Mouse (Mus musculus) midbrain, embryonic 14.5 days (tissue): ENCODE results near the gene Tesc. TPM values are rescaled to one million over a fixed set of nuclear protein-coding genes. Genes with fewer than 3 reads are reported as not detected.
A peak's percentile ranks its signal among the peaks of the same experiment; 100 is the strongest.

Source experiments
- ATAC-seq: fragments of 200-750 bp; cut with Nextera tagmentation; 2 replicates; pipeline ENCODE4 v1.8.0; 2017; ENCODE audit warnings: moderate number of reproducible peaks, moderate library complexity; ENCODE audit not compliant: low FRiP score, low TSS enrichment
- DNase-seq: peaks from one replicate; pipeline ENCODE4 v3.0.0-alpha.2; 2015
- H3K27ac ChIP-seq: fragments of 300-500 bp; sonication (generic); replicated peaks from 2 replicates; pipeline ENCODE4 v1.5.1; 2014; ENCODE audit warnings: mild to moderate bottlenecking, low read depth, low read length, moderate library complexity
- H3K27me3 ChIP-seq: fragments of 300-500 bp; sonication (generic); 2 replicates; pipeline ENCODE4 v1.6.1; 2014; ENCODE audit warnings: low read length, control low read depth, mixed read lengths; ENCODE audit not compliant: control insufficient read depth, insufficient read depth
- H3K36me3 ChIP-seq: fragments of 300-500 bp; sonication (generic); 2 replicates; pipeline ENCODE4 v1.6.1; 2014; ENCODE audit warnings: low read length, control low read depth; ENCODE audit not compliant: control insufficient read depth, insufficient read depth
- H3K4me1 ChIP-seq: fragments of 300-500 bp; sonication (generic); 2 replicates; pipeline ENCODE4 v1.6.1; 2014; ENCODE audit warnings: mild to moderate bottlenecking, antibody characterized with exemption, low read length, control low read depth; ENCODE audit not compliant: control insufficient read depth, insufficient read depth
- H3K4me2 ChIP-seq: fragments of 300-500 bp; sonication (generic); 2 replicates; pipeline ENCODE4 v1.6.1; 2014; ENCODE audit warnings: mild to moderate bottlenecking, low read length, moderate library complexity
- H3K4me3 ChIP-seq: fragments of 300-500 bp; sonication (generic); replicated peaks from 2 replicates; pipeline ENCODE4 v1.5.1; 2014; ENCODE audit warnings: low read depth, low read length
- H3K9ac ChIP-seq: fragments of 300-500 bp; sonication (generic); replicated peaks from 2 replicates; pipeline ENCODE4 v1.6.1; 2014; ENCODE audit warnings: mild to moderate bottlenecking, low read length, moderate library complexity
- H3K9me3 ChIP-seq: fragments of 300-500 bp; sonication (generic); 2 replicates; pipeline ENCODE4 v1.6.1; 2016; ENCODE audit warnings: low read length, control low read depth, mixed read lengths; ENCODE audit not compliant: control insufficient read depth
- WGBS: fragments of 180-500 bp; shearing (Covaris S2); extraction: QIAGEN DNeasy Blood & Tissue Kit; methylation state at CpG from one replicate; pipeline ENCODE4 v1.1.7; 2014; 5-methylcytosine and 5-hydroxymethylcytosine counted together
- polyA plus RNA-seq: library from polyadenylated mRNA; unstranded; fragments of >200 nt; fragmentation: Nextera tagmentation; extraction: Ambion mirVana; gene quantifications from 2 replicates; pipeline ENCODE4 v1.2.1, GENCODE M21; 2014

Tesc gene
- polyA plus RNA-seq, 1 experiment from 2014 or later: 4.9 TPM

DNA sequence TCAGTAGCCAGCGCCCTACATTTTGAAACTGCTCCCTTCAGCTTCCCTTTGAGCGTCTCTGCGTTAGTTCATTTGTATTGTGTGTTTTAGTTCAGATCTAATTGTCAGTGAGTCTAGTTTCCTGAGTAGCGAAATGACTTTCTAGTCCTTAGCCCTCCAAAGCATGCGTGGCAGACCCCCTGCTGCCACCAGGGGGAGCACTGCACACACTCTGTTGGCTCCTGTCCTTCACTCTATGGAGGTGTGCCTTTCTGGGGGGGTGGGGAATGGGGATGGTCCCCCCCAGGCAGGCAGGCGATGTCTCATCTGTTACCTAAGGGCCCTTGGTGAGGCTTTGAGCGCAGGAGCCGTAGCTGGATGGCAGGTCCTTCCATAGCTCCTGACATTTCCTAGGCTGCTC lies 22.9 kb upstream of the Tesc start:
- Histone ChIP-seq H3K9ac (no peak overlapping the region), H3K27ac (no peak overlapping the region), H3K36me3 (peaks cover 97% of the 10 kb centered on the region), H3K9me3 (no peaks in the 10 kb centered on the region), H3K27me3 (no peaks in the 10 kb centered on the region), H3K4me3 (no peak overlapping the region), H3K4me2 (no peak overlapping the region), H3K4me1 (no peaks in the 10 kb centered on the region)
- ATAC-seq (no peak; the same call in 1 of the 2 replicates), DNase-seq (peak; percentile 77)
- 83% methylated on average over 8 of the region's 8 CpGs for WGBS

- Histone ChIP-seq H3K27ac (no peak overlapping the region), H3K36me3 (peaks cover 94% of the 10 kb centered on the region), H3K4me1 (no peaks in the 10 kb centered on the region), H3K27me3 (no peaks in the 10 kb centered on the region), H3K4me2 (no peak overlapping the region), H3K9ac (no peak overlapping the region), H3K9me3 (no peaks in the 10 kb centered on the region), H3K4me3 (no peak overlapping the region)
- DNase-seq: no peak
- no peak for ATAC-seq
- 88% methylated on average over 1 of the region's 1 CpGs for WGBS
Observed at GRCm38 (mm10) chr5:118005728-118006127, 21.8 kb upstream of the Tesc start.

- H3K27ac ChIP-seq: no peak overlapping the region
- ATAC-seq: no peak
- no peak overlapping the region for H3K9ac ChIP-seq
- H3K27me3 ChIP-seq: no peaks in the 10 kb centered on the region
- H3K9me3 ChIP-seq: no peaks in the 10 kb centered on the region
- WGBS: 94% methylated on average over 13 of the region's 13 CpGs
- H3K4me2 ChIP-seq: no peak overlapping the region
- no peak overlapping the region for H3K4me3 ChIP-seq
- DNase-seq: no peak
- H3K4me1 ChIP-seq: no peaks in the 10 kb centered on the region
- H3K36me3 ChIP-seq: peaks cover 71% of the 10 kb centered on the region
Observed at GRCm38 (mm10) chr5:118008344-118008743, 19.2 kb upstream of the Tesc start.

DNA sequence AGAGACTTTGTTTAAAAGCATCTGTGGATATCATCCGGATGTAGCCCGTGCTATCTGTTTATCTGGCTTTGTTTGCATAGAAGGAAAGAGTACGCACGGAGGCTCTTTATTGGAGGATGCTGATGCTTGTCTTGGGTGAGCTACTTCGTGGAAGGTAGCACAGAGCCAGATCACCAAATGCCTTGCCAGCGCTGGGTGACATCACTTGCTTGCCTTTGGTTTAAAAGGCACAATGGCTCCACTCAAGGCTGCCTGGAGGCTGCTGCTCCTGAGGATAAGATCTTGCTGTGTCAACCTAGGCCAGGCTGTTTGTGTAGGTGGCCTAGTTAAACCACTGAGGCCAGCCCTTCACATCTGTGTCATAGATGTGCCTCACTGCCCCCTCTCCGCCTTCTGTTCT lies 16.7 kb upstream of the Tesc start:
- Histone ChIP-seq H3K27me3 (no peaks in the 10 kb centered on the region), H3K4me1 (peaks cover 8% of the 10 kb centered on the region), H3K9ac (no peak overlapping the region), H3K9me3 (no peaks in the 10 kb centered on the region), H3K27ac (peak overlapping the region; percentile 42; the same call in 1 of the 2 replicates), H3K36me3 (peaks cover 48% of the 10 kb centered on the region), H3K4me3 (no peak overlapping the region), H3K4me2 (no peak overlapping the region)
- WGBS: 90% methylated on average over 7 of the region's 7 CpGs
- DNase-seq (no peak), ATAC-seq (no peak)

- no peak for ATAC-seq
- DNase-seq: no peak
- Histone ChIP-seq H3K27ac (0 out of 2 replicates have a peak overlapping the region, but pooled peaks have one; percentile 41), H3K9ac (no peak overlapping the region), H3K4me2 (no peak overlapping the region), H3K4me3 (no peak overlapping the region), H3K36me3 (peaks cover 39% of the 10 kb centered on the region), H3K9me3 (no peaks in the 10 kb centered on the region), H3K4me1 (peaks cover 8% of the 10 kb centered on the region), H3K27me3 (no peaks in the 10 kb centered on the region)
- 60% methylated on average over 7 of the region's 7 CpGs for WGBS
Observed at GRCm38 (mm10) chr5:118011796-118012195, 15.7 kb upstream of the Tesc start.

DNA sequence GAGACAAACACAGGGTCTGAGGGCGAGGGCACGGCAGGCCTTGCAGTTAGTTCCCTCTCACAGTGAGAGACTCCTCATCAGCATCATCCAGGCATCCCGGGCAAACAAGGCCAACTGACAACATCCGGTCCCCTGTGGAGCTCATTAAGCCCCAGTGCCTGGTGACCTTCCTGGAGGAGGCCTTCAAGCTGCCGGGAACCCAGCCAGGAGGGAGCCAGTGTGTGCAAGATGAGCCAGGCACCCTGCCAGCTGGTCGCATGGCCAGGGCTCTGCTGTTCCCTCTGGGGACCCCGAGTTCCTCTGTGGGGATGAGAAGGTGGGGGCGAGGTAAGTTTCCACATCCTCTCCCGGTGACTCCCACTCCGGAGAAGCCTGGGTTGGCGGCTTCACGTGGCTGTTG lies 12.5 kb upstream of the Tesc start:
- no peak overlapping the region for H3K4me2 ChIP-seq
- peak overlapping the region; percentile 9 for H3K27ac ChIP-seq
- no peak overlapping the region for H3K4me3 ChIP-seq
- H3K9ac ChIP-seq: no peak overlapping the region
- peaks cover 10% of the 10 kb centered on the region for H3K36me3 ChIP-seq
- peaks cover 8% of the 10 kb centered on the region for H3K4me1 ChIP-seq
- no peak for ATAC-seq
- H3K27me3 ChIP-seq: no peaks in the 10 kb centered on the region
- peak; percentile 63 for DNase-seq
- WGBS: 19% methylated on average over 12 of the region's 12 CpGs
- no peaks in the 10 kb centered on the region for H3K9me3 ChIP-seq

DNA sequence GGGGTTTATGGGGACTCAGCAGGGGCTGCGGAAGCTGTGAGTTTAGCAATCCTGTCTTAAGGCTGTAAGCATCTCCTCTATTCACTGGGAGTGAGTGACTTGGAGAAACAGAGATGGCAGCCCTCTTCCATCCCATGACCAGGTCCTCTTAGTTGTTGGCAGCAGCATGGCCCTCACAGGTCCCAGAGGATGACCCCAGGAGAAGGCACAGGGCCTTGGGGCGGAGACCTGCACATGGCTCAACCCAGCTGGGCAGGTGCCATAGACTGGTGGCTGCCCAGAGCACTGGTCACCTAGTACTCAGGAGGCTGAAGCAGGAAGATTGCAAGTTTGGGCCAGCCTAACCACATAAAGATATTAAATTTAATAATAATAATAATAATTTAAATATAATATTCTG lies 11.9 kb upstream of the Tesc start:
- ATAC-seq (no peak), DNase-seq (no peak)
- no peak overlapping the region for H3K4me3 ChIP-seq
- peaks cover 8% of the 10 kb centered on the region for H3K4me1 ChIP-seq
- H3K9ac ChIP-seq: no peak overlapping the region
- no peak overlapping the region; the same call in 1 of the 2 replicates for H3K27ac ChIP-seq
- no peak overlapping the region for H3K4me2 ChIP-seq
- 83% methylated on average over 2 of the region's 2 CpGs for WGBS
- H3K9me3 ChIP-seq: no peaks in the 10 kb centered on the region
- peaks cover 4% of the 10 kb centered on the region; the same call in 1 of the 2 replicates for H3K36me3 ChIP-seq
- no peaks in the 10 kb centered on the region for H3K27me3 ChIP-seq

DNA sequence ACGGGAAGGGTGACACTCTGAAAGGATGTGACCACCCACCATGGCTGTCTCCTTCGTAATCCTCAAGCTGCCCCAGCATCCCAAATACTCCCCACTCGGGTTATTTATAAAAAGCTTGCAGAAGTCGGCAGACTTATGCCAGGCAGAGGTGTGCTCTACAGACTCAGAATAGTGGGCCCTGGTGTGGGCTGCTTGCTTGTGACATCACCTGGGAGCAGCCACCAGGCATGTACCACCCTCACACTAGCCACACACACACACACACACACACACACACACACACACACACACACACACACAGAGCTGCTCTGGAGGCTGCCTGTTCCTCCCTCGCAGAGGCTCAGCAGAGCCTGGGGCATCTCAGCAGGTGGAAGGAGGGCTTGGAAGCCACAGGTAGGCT lies 10.0 kb upstream of the Tesc start:
- no peak overlapping the region for H3K9ac ChIP-seq
- H3K27ac ChIP-seq: no peak overlapping the region
- DNase-seq (no peak), ATAC-seq (no peak)
- no peaks in the 10 kb centered on the region for H3K9me3 ChIP-seq
- H3K4me2 ChIP-seq: no peak overlapping the region
- H3K4me1 ChIP-seq: peaks cover 8% of the 10 kb centered on the region
- 59% methylated on average over 5 of the region's 5 CpGs for WGBS
- no peaks in the 10 kb centered on the region for H3K27me3 ChIP-seq
- no peaks in the 10 kb centered on the region for H3K36me3 ChIP-seq
- no peak overlapping the region for H3K4me3 ChIP-seq

- no peak overlapping the region for H3K27ac ChIP-seq
- H3K4me3 ChIP-seq: no peak overlapping the region
- no peaks in the 10 kb centered on the region for H3K27me3 ChIP-seq
- peaks cover 3% of the 10 kb centered on the region for H3K4me1 ChIP-seq
- DNase-seq (no peak), ATAC-seq (no peak)
- H3K9ac ChIP-seq: no peak overlapping the region
- no peaks in the 10 kb centered on the region for H3K36me3 ChIP-seq
- H3K9me3 ChIP-seq: no peaks in the 10 kb centered on the region
- 73% methylated on average over 11 of the region's 11 CpGs for WGBS
- no peak overlapping the region for H3K4me2 ChIP-seq
Observed at GRCm38 (mm10) chr5:118019905-118020304, 7.6 kb upstream of the Tesc start.
